Mouse (Mus musculus): ENCODE results near the gene Psma5. TPM values are rescaled to one million over a fixed set of nuclear protein-coding genes. Genes with fewer than 3 reads are reported as not detected.
A peak's percentile ranks its signal among the peaks of the same experiment; 100 is the strongest.
"Not testable (repeated sequence)": the region's sequence is repeated elsewhere in the genome, so short reads cannot be mapped to it uniquely, and the experiment has no call there.

Psma5 gene
- total RNA-seq (2021), result 10 to 100 TPM; 94.7 to 96.4 TPM
- long read RNA-seq, experiment 1, transcript Psma5-201 (9 exons, 1,239 nt), result major isoform, 111 of 122 reads
- long read RNA-seq, experiment 1, partial matches to known transcripts, result 6 of 122 reads
- long read RNA-seq, experiment 1, other reads (novel, unspliced or antisense), result 5 of 122 reads
- long read RNA-seq, experiment 2, transcript Psma5-201 (9 exons, 1,239 nt), result major isoform, 115 of 126 reads
- long read RNA-seq, experiment 2, partial matches to known transcripts, result 5 of 126 reads
- long read RNA-seq, experiment 2, other reads (novel, unspliced or antisense), result 6 of 126 reads

GRCm38 (mm10) chr3:108256719-108257637 is at the start of gene Psma5:
Gene Psma5 (plus strand): TSS chr3:108256926.
- DNase-seq, result peak; percentile 95

DNA sequence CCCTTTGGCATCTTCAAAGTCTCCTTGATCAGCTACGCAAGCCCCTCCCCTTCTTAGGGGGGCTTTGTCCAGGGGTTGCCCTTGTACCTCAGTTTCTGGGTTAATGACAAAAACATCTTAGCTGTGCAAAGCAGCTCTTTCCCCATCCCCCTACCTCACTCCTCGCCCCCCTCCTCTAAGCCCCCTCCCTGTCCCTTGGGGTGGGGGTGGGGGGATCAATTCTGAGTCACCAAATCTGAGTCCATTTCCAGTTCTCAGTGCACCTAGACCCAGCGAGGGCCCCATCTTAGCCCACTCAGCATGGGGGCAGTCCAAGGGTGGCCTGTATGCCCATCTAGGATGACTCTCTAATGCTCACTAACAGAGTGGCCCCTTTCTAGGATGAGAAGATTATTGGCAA is 47.7 kb upstream of the Psma5 start:
- no peak for DNase-seq

GRCm38 (mm10) chr3:108209536-108209935 is 47.2 kb upstream of the Psma5 start:
- no peak for DNase-seq

DNA sequence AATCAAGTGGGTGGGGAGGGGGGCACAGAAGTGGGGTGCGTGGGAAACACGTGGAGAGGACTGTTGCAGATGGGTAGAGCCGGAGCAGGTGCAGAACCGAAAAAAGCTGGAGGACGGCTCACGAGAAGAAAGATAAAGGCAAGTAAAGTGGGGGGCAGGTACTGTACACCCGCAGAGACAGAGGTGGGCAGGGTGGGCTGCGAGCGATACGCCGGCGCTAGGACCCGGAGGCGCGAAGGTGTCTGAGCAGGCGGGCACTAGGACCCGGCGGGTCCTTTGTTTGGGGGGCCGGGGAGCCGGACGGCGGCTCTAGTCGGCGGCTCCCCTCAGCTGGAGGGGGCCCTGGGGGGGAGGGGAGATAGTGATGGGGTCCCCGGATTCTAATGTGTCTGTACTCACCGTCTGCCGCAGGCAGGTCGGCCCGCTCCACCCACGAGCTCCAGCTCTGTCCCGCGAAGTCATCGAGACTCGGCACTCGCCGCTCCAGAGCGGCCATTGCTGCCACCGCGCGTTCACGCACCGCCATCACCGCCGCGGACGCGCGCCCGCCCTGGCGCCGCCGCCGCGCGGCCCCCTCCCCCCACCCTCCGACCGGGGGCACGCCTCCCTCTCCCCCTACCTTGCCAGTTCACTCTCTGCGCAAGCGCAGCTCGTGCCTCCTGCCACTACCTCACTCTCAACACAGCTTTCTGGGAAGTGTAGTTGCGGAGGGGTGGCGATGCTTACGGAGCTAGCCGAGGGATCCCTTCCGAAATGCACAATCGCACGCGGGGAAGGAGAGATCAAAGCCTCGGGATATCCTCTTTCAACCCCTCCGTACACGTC is 46.6 kb upstream of the Psma5 start:
- peak; percentile 92 for DNase-seq

GRCm38 (mm10) chr3:108210771-108211139 is 46.0 kb upstream of the Psma5 start, which contains the start of gene Atxn7l2:
Gene Atxn7l2 (minus strand): TSS chr3:108210934.
- DNase-seq, result peak; percentile 74

GRCm38 (mm10) chr3:108211845-108212244 is 44.9 kb upstream of the Psma5 start:
- DNase-seq, result no peak

- DNase-seq, result peak; percentile 66
These were observed 44.3 kb upstream of the Psma5 start for GRCm38 (mm10) chr3:108212406-108212805.

DNA sequence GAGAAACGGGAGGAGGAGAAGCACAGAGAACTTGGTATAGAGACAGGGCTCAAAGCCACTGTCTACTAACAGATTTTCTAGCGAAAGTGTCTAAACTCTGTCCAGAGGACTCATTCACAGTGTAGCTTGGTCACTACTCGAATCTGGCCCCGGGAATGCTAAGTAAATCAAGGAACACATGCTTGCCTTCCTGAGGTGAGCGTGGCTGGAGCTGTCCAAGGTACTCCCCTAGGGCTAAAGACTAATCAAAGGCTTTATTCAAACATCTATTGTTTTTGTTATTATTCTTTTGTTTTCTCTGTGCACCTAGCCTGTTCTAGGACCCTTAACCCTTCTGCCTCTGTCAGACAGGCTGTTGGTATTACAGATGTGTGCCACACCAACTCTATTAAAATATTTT is 42.0 kb upstream of the Psma5 start:
- DNase-seq, result no peak

GRCm38 (mm10) chr3:108220661-108221060 is 36.1 kb upstream of the Psma5 start:
- no peak for DNase-seq

- peak; percentile 65 for DNase-seq
These were observed 30.8 kb upstream of the Psma5 start for GRCm38 (mm10) chr3:108225711-108226557.

DNA sequence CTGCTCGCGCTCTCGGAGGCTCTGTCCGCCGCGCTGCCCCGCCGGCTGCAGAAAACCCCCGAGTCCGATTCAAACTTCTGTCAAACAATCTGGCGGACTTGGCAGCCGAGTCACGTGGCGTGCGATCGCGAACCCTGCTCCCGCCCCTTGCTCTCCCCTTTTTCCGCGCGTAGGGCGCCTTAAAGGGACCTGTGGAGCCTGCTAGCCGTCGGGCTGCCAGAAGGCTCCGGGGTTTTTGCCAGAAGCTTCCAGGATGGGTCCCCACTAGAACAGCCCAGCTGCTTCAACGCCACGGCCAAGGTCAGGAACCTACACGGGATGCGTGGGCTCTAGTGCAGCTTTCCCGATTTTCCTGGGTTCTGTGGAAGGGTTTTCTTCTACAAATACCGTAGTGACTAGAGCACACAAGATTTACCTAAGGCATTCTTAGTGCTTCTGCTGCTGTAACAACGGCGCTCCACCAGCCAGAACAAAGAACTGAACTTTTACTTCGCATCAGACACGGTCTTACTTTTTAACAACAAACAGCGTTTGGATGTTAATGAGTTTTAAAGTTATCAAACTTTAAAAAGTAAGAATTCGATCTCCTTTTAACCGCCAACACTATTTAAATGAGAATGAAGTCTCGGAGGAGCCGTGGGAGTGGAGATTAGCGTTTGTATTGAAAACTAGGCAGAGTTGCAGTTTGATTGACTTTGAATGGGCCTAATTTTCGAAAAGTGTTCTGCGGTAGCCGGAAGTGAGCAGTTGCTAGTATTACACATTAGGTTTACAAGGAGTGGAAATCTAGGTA is 30.0 kb upstream of the Psma5 start, which contains the start of gene Sypl2:
Sypl2 (minus strand) TSS at position 91 of the 793 bp plus-strand sequence.
- peak; percentile 78 for DNase-seq

GRCm38 (mm10) chr3:108227521-108227920 is 29.2 kb upstream of the Psma5 start:
- DNase-seq, result no peak

DNA sequence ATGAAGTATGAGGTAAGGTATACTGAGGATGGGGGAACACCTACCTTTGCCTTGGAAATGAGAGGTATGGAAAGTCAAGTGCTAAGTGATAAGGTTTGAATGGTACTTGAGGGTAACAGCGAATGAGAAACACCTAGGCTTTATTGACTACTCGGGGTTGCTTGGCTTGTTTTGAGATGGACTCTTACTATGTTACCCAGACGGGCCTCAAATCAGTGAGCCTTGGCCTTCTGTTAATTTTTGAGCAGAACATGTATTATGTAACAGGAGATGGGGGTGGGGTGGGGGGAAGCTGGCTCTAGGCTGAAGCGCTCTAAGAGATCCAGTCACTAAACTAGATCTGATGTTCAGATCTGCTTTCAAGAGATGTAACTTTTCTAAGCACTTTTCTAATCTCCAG is 25.1 kb upstream of the Psma5 start:
- DNase-seq, result no peak

GRCm38 (mm10) chr3:108237474-108238102 is 19.1 kb upstream of the Psma5 start:
- DNase-seq, result not testable (repeated sequence)

- DNase-seq, result no peak
These were observed 15.4 kb upstream of the Psma5 start for GRCm38 (mm10) chr3:108241243-108241839.

GRCm38 (mm10) chr3:108246857-108247256 is 9.9 kb upstream of the Psma5 start:
- DNase-seq, result no peak

GRCm38 (mm10) chr3:108257831-108258500 is 1.2 kb downstream of the Psma5 start:
- no peak for DNase-seq

DNA sequence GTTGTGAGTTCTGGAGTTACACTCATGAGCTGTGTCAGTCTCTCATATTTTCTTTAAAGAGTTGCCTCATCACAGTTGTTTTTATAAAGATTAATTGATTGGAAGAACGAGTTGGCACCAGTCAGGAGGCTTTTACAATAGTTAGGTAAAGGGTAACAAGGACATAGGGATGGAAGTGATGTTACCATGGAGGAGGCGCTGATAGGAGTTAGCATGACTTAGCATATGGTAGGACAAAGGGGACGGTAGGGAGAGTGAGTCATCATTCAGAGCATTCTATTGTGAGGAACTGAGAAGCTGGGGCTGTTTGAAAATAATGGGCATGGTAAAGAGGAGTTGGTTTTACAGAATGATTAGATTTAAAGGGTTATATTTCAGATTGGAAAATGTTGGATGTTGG is 2.6 kb downstream of the Psma5 start:
- no peak for DNase-seq

- peak; percentile 30 for DNase-seq
These were observed 22.8 kb downstream of the Psma5 start for GRCm38 (mm10) chr3:108279495-108279894.

Measured in gastrocnemius, postnatal 10 days (tissue).